Mouse (Mus musculus): ENCODE data around the gene Pip5k1a. TPM values are rescaled to one million over a fixed set of nuclear protein-coding genes. Genes with fewer than 3 reads are reported as not detected.
"Not testable (repeated sequence)": the region's sequence is repeated elsewhere in the genome, so short reads cannot be mapped to it uniquely, and the experiment has no call there.

Pip5k1a gene
- polyA plus RNA-seq, 1 experiment from 2014 or later, result 14.5 TPM

DNA sequence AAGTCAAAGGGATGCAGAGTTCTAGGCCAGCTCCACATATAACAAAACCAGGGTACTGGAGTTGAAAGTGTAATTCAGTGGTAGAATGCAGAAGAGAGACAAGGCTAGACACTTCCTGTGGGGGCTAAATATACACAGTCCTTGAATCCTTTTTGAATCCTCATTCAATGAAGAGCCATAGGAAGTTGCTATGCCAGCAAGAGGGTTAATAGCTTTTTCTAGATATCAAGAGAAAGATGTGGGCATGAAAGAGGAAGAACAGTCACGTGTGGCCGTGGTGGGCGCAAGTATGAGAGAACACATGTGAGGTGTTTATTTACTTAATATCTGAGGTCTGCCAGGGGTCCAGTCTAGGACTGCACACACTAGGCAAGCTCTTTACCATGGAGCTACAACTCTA lies 29.6 kb upstream of the Pip5k1a start:
- no peak for ATAC-seq
- Histone ChIP-seq H3K36me3 (ENCODE audit: control insufficient read depth, insufficient read depth, low read length) (peaks cover 6% of the 10 kb centered on the region; the same call in 1 of the 2 replicates), H3K4me2 (ENCODE audit: low read length) (no peak overlapping the region), H3K4me1 (ENCODE audit: control insufficient read depth, insufficient read depth, low read depth, low read length) (peaks cover 18% of the 10 kb centered on the region), H3K27ac (ENCODE audit: low read depth, low read length) (no peak overlapping the region), H3K9ac (ENCODE audit: low read depth, low read length) (no peak overlapping the region), H3K9me3 (ENCODE audit: control insufficient read depth, low read length) (no peaks in the 10 kb centered on the region), H3K4me3 (ENCODE audit: low read length) (no peak overlapping the region), H3K27me3 (replicated peaks; ENCODE audit: control insufficient read depth, insufficient read depth, low read length) (no peaks in the 10 kb centered on the region)
- WGBS, result 94% methylated on average over 3 of the region's 3 CpGs

DNA sequence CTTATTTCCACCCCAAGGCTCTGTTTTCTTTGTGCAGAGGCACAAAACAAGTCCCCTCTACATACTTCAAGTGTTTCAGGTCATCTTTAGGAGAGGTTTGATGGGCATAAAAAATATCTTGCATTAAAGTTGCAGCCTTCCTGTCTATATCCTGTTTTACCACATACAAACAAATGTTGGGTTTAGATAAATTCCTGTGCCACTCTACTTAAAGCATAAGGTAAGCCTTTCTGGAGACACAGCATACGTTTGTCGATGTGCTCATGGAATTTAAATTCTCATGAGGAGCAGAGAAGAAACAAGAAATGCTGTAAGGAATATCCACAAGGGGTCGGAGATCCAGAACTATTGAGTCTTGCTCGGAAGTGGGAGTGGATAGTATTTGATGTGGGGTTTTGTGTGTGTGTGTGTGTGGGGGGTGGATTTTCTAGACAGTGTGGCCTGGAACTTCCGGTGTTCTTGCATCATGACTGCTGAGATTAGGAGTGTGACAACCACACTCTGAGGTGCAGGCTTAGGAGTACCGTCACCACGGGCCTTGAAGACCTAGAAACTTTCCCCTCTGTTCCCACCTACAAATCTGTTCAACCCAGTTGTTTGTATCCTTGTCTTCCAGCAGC lies 28.8 kb upstream of the Pip5k1a start:
- no peak for ATAC-seq
- peaks cover 4% of the 10 kb centered on the region; the same call in 1 of the 2 replicates for H3K36me3 ChIP-seq (ENCODE audit: control insufficient read depth, insufficient read depth, low read length)
- peaks cover 18% of the 10 kb centered on the region for H3K4me1 ChIP-seq (ENCODE audit: control insufficient read depth, insufficient read depth, low read depth, low read length)
- H3K27ac ChIP-seq (ENCODE audit: low read depth, low read length), result no peak overlapping the region
- peak overlapping the region; percentile 66 for H3K4me2 ChIP-seq (ENCODE audit: low read length)
- peak overlapping the region; percentile 38 for H3K4me3 ChIP-seq (ENCODE audit: low read length)
- H3K27me3 ChIP-seq (replicated peaks; ENCODE audit: control insufficient read depth, insufficient read depth, low read length), result no peaks in the 10 kb centered on the region
- 95% methylated on average over 7 of the region's 7 CpGs for WGBS
- H3K9me3 ChIP-seq (ENCODE audit: control insufficient read depth, low read length), result no peaks in the 10 kb centered on the region
- peak overlapping the region; percentile 11 for H3K9ac ChIP-seq (ENCODE audit: low read depth, low read length)

DNA sequence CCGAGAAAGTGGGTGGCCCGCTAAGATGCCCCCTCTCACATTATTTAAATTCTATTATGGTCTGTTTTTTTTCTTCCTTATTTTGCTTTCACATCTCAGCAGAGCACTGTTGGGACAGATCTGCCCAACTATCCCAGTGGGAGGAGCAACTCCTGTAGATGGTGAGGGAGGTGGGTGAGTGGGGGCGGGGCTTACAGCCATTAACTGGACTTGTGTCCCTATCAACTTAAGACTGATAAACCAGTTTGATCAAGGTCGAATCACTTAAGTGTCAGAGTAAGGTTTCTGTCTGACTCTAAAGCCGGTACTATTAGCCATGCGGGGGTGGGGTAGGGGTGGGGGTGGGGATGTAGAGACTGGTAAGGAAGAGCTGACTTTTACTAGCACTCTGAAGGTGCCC lies 28.3 kb upstream of the Pip5k1a start:
- H3K4me1 ChIP-seq (ENCODE audit: control insufficient read depth, insufficient read depth, low read depth, low read length), result peaks cover 18% of the 10 kb centered on the region
- H3K9ac ChIP-seq (ENCODE audit: low read depth, low read length), result peak overlapping the region; percentile 11; the same call in 1 of the 2 replicates
- peak overlapping the region; percentile 38 for H3K4me3 ChIP-seq (ENCODE audit: low read length)
- no peaks in the 10 kb centered on the region for H3K27me3 ChIP-seq (replicated peaks; ENCODE audit: control insufficient read depth, insufficient read depth, low read length)
- H3K36me3 ChIP-seq (ENCODE audit: control insufficient read depth, insufficient read depth, low read length), result peaks cover 5% of the 10 kb centered on the region; the same call in 1 of the 2 replicates
- WGBS, result 34% methylated on average over 6 of the region's 6 CpGs
- H3K4me2 ChIP-seq (ENCODE audit: low read length), result peak overlapping the region; percentile 66
- H3K27ac ChIP-seq (ENCODE audit: low read depth, low read length), result no peak overlapping the region
- no peaks in the 10 kb centered on the region for H3K9me3 ChIP-seq (ENCODE audit: control insufficient read depth, low read length)
- no peak for ATAC-seq

DNA sequence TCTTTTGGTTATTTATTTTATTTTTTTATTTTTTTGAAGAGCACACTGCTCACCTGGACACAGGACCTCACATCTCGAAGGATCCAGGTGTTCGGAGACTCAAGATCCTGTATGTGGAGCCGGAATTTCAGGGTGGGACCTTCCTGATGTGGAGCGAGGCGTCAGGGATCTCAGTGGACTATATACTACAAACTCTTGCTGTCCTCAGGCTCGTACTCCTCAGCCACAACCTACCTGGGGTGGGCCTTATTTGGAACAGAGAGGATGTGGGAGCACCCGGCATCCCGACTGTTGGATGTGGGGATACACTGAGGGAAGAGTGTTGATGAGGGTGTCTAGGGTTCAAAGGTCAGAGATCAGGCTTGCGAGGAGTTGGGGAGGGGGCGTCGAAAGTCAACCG lies 27.4 kb upstream of the Pip5k1a start:
- H3K27ac ChIP-seq (ENCODE audit: low read depth, low read length); H3K9ac ChIP-seq (ENCODE audit: low read depth, low read length); H3K27me3 ChIP-seq (replicated peaks; ENCODE audit: control insufficient read depth, insufficient read depth, low read length); H3K36me3 ChIP-seq (ENCODE audit: control insufficient read depth, insufficient read depth, low read length); H3K9me3 ChIP-seq (ENCODE audit: control insufficient read depth, low read length); H3K4me2 ChIP-seq (ENCODE audit: low read length): not testable (repeated sequence)
- H3K4me1 ChIP-seq (ENCODE audit: control insufficient read depth, insufficient read depth, low read depth, low read length), result peaks cover 20% of the 10 kb centered on the region
- WGBS, result no CpG with 5 or more reads among the region's 12 CpGs
- H3K4me3 ChIP-seq (ENCODE audit: low read length), result peak overlapping the region; percentile 45
- ATAC-seq, result peak; percentile 73

DNA sequence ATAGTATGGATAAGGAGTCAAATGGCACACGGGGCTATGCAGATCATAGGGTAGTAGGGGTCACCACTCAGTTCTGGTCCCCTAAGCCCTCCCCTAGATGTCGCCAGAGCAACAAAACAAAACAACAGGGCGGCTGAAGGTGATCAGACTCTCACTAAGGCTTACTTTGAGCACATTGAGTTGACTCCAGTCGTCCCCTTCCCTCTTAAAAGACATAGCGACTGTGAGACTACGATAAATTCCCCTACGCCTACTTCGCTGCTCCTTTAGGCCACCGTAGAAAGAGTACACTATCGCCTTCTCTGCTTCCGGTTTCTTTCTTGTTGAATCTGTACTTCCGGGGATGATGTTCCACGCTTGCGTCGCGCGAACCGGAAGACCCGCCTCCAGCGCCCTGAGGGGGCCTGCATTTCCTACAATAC lies 27.0 kb upstream of the Pip5k1a start, which contains the start of the genes Scnm1 and Lysmd1:
TSS of gene Scnm1 (minus strand) at position 332 of the 422 bp plus-strand sequence.
TSS of gene Lysmd1 (plus strand) at position 409 of the 422 bp plus-strand sequence.
- Histone ChIP-seq H3K36me3 (ENCODE audit: control insufficient read depth, insufficient read depth, low read length) (peaks cover 5% of the 10 kb centered on the region; the same call in 1 of the 2 replicates), H3K9me3 (ENCODE audit: control insufficient read depth, low read length) (no peaks in the 10 kb centered on the region), H3K9ac (ENCODE audit: low read depth, low read length) (peak within 1 kb of the TSS; percentile 59), H3K27ac (ENCODE audit: low read depth, low read length) (peak within 1 kb of the TSS; percentile 15), H3K27me3 (replicated peaks; ENCODE audit: control insufficient read depth, insufficient read depth, low read length) (no peaks in the 10 kb centered on the region), H3K4me3 (ENCODE audit: low read length) (peak within 1 kb of the TSS; percentile 45), H3K4me1 (ENCODE audit: control insufficient read depth, insufficient read depth, low read depth, low read length) (peaks cover 20% of the 10 kb centered on the region), H3K4me2 (ENCODE audit: low read length) (peak within 1 kb of the TSS; percentile 88)
- ATAC-seq, result peak; percentile 96
- WGBS, result 0% methylated on average over 20 of the region's 20 CpGs

DNA sequence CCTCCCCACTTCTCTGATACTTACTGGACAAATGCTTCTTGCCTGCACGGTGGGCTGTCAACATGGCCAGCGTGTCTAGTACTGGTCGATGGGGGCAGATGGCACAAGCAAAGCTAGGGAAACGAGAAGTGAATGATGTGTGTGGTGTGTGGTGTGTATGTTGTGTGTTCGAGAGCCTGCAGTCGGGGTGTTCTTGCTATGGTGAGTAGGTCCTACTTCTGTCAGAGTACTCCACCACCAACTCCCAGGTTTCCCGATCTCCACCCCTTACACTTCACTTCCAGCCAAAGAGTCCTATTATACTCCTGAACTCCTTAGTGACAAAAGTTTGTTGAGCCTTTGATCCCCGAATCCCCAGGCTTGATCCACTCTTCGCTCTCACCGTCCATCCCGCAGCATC lies 26.4 kb upstream of the Pip5k1a start:
- Histone ChIP-seq H3K4me2 (ENCODE audit: low read length) (peak overlapping the region; percentile 88), H3K27me3 (replicated peaks; ENCODE audit: control insufficient read depth, insufficient read depth, low read length) (no peaks in the 10 kb centered on the region), H3K4me1 (ENCODE audit: control insufficient read depth, insufficient read depth, low read depth, low read length) (peaks cover 20% of the 10 kb centered on the region), H3K4me3 (ENCODE audit: low read length) (peak overlapping the region; percentile 45), H3K27ac (ENCODE audit: low read depth, low read length) (peak overlapping the region; percentile 15), H3K9ac (ENCODE audit: low read depth, low read length) (peak overlapping the region; percentile 59), H3K36me3 (ENCODE audit: control insufficient read depth, insufficient read depth, low read length) (peaks cover 5% of the 10 kb centered on the region; the same call in 1 of the 2 replicates), H3K9me3 (ENCODE audit: control insufficient read depth, low read length) (no peaks in the 10 kb centered on the region)
- ATAC-seq, result peak; percentile 16; the same call in 1 of the 2 replicates
- 60% methylated on average over 11 of the region's 11 CpGs for WGBS

DNA sequence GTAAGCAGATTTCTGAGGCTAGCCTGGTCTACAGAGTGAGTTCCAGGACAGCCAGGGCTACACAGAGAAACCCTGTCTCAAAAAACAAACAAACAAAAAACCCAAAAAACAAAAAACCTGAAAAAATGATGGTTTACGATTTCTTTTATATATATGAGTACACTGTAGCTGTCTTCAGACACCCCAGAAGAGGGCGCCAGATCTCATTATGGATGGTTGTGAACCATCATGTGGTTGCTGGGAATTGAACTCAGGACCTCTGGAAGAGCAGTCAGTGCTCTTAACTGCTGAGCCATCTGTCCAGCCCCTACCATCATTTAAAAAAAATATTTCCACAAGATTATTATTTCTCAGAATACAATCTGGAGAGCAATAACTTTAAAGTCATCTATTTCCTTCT lies 25.7 kb upstream of the Pip5k1a start:
- not testable (repeated sequence) for H3K27me3 ChIP-seq (replicated peaks; ENCODE audit: control insufficient read depth, insufficient read depth, low read length); H3K4me3 ChIP-seq (ENCODE audit: low read length); H3K9me3 ChIP-seq (ENCODE audit: control insufficient read depth, low read length); H3K27ac ChIP-seq (ENCODE audit: low read depth, low read length); ATAC-seq; H3K4me2 ChIP-seq (ENCODE audit: low read length); H3K9ac ChIP-seq (ENCODE audit: low read depth, low read length); H3K36me3 ChIP-seq (ENCODE audit: control insufficient read depth, insufficient read depth, low read length)
- H3K4me1 ChIP-seq (ENCODE audit: control insufficient read depth, insufficient read depth, low read depth, low read length), result peaks cover 20% of the 10 kb centered on the region
- WGBS, result 91% methylated on average over 2 of the region's 2 CpGs

DNA sequence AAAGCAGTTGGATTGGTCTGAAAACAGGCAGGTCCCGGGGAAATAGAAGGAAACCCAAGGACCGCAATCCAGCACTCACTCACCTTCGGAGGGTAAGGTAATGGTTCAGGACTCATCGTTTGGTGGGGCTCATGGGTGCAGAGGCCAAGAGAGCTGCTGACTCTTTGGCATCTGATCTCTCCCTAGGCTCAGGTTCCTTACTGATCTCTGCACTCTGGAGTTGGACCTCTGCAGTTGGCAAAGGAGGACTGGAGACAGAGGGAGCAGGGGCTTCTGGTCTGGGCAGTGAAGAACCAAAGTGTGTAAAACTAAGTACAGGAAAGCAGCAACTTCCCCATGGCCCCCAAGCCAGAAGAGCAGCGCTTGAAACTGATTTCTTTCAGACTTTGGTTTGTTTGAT lies 23.4 kb upstream of the Pip5k1a start:
- WGBS, result 89% methylated on average over 5 of the region's 5 CpGs
- ATAC-seq, result no peak
- H3K4me2 ChIP-seq (ENCODE audit: low read length), result no peak overlapping the region
- H3K9ac ChIP-seq (ENCODE audit: low read depth, low read length), result no peak overlapping the region
- no peaks in the 10 kb centered on the region for H3K27me3 ChIP-seq (replicated peaks; ENCODE audit: control insufficient read depth, insufficient read depth, low read length)
- no peaks in the 10 kb centered on the region for H3K9me3 ChIP-seq (ENCODE audit: control insufficient read depth, low read length)
- peaks cover 11% of the 10 kb centered on the region for H3K4me1 ChIP-seq (ENCODE audit: control insufficient read depth, insufficient read depth, low read depth, low read length)
- H3K27ac ChIP-seq (ENCODE audit: low read depth, low read length), result no peak overlapping the region
- H3K36me3 ChIP-seq (ENCODE audit: control insufficient read depth, insufficient read depth, low read length), result peaks cover 5% of the 10 kb centered on the region; the same call in 1 of the 2 replicates
- no peak overlapping the region for H3K4me3 ChIP-seq (ENCODE audit: low read length)

DNA sequence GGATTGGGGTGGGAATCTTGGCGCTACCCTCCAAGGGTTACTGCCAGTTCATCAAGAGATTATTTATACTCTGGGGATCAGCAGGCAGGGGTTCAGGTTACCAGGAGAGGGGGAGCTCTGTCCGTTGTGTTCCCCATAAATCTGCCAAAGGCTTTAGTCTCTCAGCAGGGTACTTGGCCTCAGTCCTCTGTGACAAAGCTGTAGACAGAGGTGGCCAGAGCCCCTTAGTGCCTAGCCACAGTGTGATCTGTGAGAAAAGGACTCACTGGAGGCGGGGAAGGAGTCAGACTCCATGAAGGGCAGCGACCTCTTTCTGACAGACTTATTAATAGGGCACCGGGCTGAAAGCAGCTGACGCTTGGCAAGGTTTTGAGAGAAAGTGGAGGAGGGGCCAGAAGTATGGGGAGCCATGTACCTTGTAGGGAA lies 22.5 kb upstream of the Pip5k1a start:
- Histone ChIP-seq H3K27ac (ENCODE audit: low read depth, low read length) (no peak overlapping the region), H3K4me3 (ENCODE audit: low read length) (no peak overlapping the region), H3K9ac (ENCODE audit: low read depth, low read length) (no peak overlapping the region), H3K4me1 (ENCODE audit: control insufficient read depth, insufficient read depth, low read depth, low read length) (peaks cover 8% of the 10 kb centered on the region), H3K36me3 (ENCODE audit: control insufficient read depth, insufficient read depth, low read length) (peaks cover 5% of the 10 kb centered on the region; the same call in 1 of the 2 replicates), H3K27me3 (replicated peaks; ENCODE audit: control insufficient read depth, insufficient read depth, low read length) (no peaks in the 10 kb centered on the region), H3K9me3 (ENCODE audit: control insufficient read depth, low read length) (no peaks in the 10 kb centered on the region), H3K4me2 (ENCODE audit: low read length) (no peak overlapping the region)
- ATAC-seq, result no peak
- 43% methylated on average over 6 of the region's 6 CpGs for WGBS
